Mouse (Mus musculus): ENCODE measurements around the gene Tst.

DNA sequence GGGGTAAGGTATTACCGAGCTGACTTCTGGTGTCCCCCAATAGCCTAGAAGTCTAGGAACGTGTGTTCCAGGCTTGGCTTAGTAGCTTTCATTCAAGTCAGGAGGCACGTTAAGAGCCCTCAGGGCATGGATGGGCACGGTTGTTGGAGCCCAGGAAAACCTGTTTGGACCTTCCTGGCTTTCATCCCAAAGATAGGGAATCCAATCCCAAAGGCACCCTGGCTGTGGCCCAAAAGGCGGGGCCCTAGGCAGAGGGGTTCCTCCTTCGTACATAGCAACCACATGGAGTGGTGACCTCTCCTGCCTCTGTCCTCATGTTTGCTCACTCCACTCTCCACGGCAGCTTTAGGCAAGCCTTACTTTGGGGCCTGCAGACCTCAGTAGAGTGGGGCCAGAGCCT, 3.3 kb downstream of the Tst start:
- TF ChIP-seq POLR2A (IDR thresholded peaks at IDR 0.05; ENCODE audit: borderline replicate concordance, low read depth, low read length) (no peak), CTCF (IDR thresholded peaks at IDR 0.05; ENCODE audit: low read depth, low read length) (no peak)
